Mouse (Mus musculus) thymus, adult 2 months (tissue): ENCODE results near the gene Ikzf3. TPM values are rescaled to one million over a fixed set of nuclear protein-coding genes. Genes with fewer than 3 reads are reported as not detected.

Source experiments
- DNase-seq: peaks from one replicate; pipeline ENCODE4 v3.0.0; 2021
- H3K27ac ChIP-seq: fragments of 200-500 bp; 2 replicates; pipeline ENCODE4 v1.5.1; 2012; ENCODE audit warnings: low read length, control low read depth; ENCODE audit not compliant: control insufficient read depth, insufficient read depth
- H3K27me3 ChIP-seq: fragments of 200-500 bp; 2 replicates; pipeline ENCODE4 v1.6.1; 2012; ENCODE audit warnings: mild to moderate bottlenecking, low read length, moderate library complexity, mixed read lengths; ENCODE audit not compliant: control insufficient read depth, insufficient read depth
- H3K36me3 ChIP-seq: fragments of 200-500 bp; 2 replicates; pipeline ENCODE4 v1.6.1; 2012; ENCODE audit warnings: mild to moderate bottlenecking, low read length, moderate library complexity; ENCODE audit not compliant: control insufficient read depth, insufficient read depth
- H3K4me1 ChIP-seq: fragments of 200-500 bp; replicated peaks from 2 replicates; pipeline ENCODE4 v1.6.1; 2012; ENCODE audit warnings: low read length; ENCODE audit not compliant: control insufficient read depth, insufficient read depth
- H3K4me3 ChIP-seq: fragments of 200-500 bp; 2 replicates; pipeline ENCODE4 v1.5.1; 2012; ENCODE audit warnings: mild to moderate bottlenecking, low read length, control low read depth, moderate library complexity; ENCODE audit not compliant: control insufficient read depth, insufficient read depth
- CTCF ChIP-seq: fragments of 200-500 bp; IDR thresholded peaks from 2 replicates; pipeline ENCODE4 v1.5.1; 2012; ENCODE audit warnings: mild to moderate bottlenecking, control low read depth, low read length, moderate library complexity, borderline replicate concordance; ENCODE audit not compliant: control insufficient read depth, poor library complexity, insufficient read depth; ENCODE audit errors: extremely low read depth
- POLR2A ChIP-seq: fragments of 200-500 bp; IDR thresholded peaks from 2 replicates; pipeline ENCODE4 v1.6.1; 2012; ENCODE audit warnings: mild to moderate bottlenecking, low read length, control low read depth, moderate library complexity; ENCODE audit not compliant: control insufficient read depth, poor library complexity, insufficient read depth; ENCODE audit errors: extremely low read depth
- WGBS: fragments of 180-500 bp; shearing (Covaris S2); methylation state at CpG from one replicate; pipeline ENCODE4 v1.1.7; 2018; 5-methylcytosine and 5-hydroxymethylcytosine counted together
- polyA plus RNA-seq: library from polyadenylated mRNA; depleted of rRNA; stranded (reverse); fragments of >200 nt; gene quantifications from 2 replicates; pipeline ENCODE4 v1.2.3, GENCODE M21; 2012; rRNA removed

The Ikzf3 gene
- polyA plus RNA-seq, 1 experiment = 143 TPM

DNA sequence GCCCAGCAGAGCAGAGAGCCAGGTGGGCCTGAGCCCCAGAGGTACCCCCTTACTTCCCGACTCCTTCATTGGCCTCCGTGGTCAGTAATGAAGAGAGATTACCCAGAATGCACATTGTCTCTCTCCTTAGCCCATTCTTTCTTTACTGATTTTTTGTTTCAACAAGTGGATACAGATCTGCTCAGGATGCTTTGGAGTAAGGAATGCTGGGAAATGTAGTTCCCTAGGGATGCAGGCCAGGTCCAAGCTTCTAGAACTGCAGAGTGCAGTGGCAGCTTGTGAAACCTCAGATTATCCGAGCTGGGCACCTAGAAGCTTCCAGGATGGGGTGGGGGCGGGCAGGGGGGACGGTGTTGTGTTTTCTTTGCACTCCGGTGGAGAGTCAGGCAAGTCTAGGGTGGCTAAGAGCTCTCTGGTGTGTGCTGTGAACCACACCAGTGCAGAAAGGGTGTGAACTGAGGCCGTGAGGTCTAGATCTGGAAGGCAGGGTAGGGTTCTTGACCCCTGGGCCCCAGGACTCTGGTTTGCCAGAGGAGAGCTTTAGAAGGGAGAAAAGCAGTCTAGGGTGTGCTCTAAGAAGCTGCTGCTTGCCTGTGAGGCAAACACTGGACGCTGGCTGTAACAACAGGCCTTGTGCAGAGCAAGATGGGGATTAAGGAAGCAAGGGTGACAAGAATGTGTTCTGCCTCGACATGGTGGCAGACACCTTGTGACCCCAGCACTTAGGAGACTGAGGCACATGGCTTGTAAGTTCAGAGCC lies 113.9 kb downstream of the Ikzf3 start:
- Histone ChIP-seq H3K4me1 (no peaks in the 10 kb centered on the region), H3K36me3 (no peaks in the 10 kb centered on the region), H3K27ac (no peak overlapping the region), H3K27me3 (no peaks in the 10 kb centered on the region), H3K4me3 (no peak overlapping the region)
- TF ChIP-seq POLR2A (no peak), CTCF (no peak)
- DNase-seq = no peak
- WGBS = 86% methylated on average over 9 of the region's 9 CpGs

DNA sequence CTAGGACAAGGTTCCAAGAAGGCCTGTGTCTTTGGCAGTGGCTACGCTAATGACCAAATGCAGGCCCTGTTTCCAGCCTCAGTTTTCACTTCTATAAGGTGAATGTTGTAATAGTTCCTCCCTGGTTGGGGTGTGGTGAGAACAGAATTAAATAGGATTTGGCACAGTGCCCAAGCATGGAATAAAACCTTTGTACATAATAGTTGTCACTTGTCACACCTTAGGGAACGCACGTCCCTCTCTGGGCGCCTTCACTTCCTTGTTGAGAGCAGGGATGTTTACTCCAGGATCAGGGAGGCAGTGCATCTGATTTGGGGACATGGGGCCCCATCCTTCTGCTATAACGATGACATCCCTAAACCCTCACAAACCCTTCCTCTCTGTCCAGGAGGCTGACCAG lies 117.4 kb downstream of the Ikzf3 start:
- Histone ChIP-seq H3K27ac (no peak overlapping the region), H3K4me1 (no peaks in the 10 kb centered on the region), H3K27me3 (no peaks in the 10 kb centered on the region), H3K36me3 (no peaks in the 10 kb centered on the region), H3K4me3 (no peak overlapping the region)
- no peak for TF ChIP-seq POLR2A
- no peak for TF ChIP-seq CTCF
- no peak for DNase-seq
- WGBS = 92% methylated on average over 5 of the region's 5 CpGs

DNA sequence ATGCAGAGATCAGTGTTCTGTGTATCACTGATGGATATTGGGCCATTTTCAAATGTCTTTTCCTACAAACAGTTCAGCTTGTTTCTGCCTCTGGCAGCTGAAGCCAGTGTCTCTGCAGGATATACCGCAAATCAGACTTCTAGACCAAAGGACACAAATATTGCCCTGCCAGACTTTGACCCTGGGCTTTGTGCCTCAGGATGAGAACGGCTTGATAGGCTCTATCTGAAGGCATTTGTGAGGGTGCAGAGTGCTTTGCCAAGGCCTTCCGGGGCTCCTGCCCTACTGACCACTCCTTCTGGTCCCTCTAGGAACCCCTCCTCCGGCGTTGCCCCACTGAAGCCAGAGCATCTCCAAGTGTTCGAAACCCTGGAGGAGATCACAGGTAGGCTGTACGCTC lies 119.2 kb downstream of the Ikzf3 start:
- Histone ChIP-seq H3K27ac (no peak overlapping the region), H3K36me3 (no peaks in the 10 kb centered on the region), H3K27me3 (no peaks in the 10 kb centered on the region), H3K4me1 (no peaks in the 10 kb centered on the region), H3K4me3 (no peak overlapping the region)
- DNase-seq = no peak
- TF ChIP-seq POLR2A (no peak), CTCF (no peak)
- WGBS = 94% methylated on average over 7 of the region's 7 CpGs

DNA sequence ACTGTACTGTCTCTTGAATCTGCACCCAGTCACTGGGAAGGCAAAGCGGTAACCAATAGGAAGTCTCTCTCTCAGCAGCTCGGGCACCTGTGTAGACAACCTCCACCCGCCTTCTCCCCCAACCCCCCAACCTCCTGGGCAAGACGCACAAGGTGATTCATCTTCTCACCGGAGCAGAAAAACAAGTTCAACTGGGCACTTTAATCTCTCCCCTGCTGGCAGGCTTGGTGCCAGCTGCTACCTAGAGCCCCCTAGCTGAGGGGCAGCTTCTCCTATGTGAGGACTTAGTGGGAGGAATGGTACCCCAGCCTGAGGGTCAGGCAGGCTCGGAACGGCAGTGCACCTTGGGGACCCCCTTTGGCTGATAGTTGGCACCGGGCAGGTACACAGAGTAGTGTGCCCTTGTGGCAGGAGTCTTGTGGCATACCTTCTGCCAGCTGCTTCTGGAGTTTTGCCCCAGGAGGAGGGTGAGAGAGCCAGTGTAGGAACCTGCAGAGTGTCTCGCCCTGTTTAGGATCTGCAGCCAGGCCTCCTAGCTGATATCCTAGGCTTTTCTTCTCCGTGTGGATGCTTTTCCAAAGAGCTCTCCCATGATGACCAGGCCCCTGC lies 126.8 kb downstream of the Ikzf3 start:
- WGBS = 85% methylated on average over 10 of the region's 10 CpGs
- no peak for DNase-seq
- TF ChIP-seq POLR2A = no peak
- TF ChIP-seq CTCF = no peak
- H3K36me3 ChIP-seq = no peaks in the 10 kb centered on the region
- H3K27ac ChIP-seq = no peak overlapping the region
- H3K27me3 ChIP-seq = no peaks in the 10 kb centered on the region; the same call in 1 of the 2 replicates
- H3K4me3 ChIP-seq = no peak overlapping the region
- H3K4me1 ChIP-seq = no peaks in the 10 kb centered on the region

DNA sequence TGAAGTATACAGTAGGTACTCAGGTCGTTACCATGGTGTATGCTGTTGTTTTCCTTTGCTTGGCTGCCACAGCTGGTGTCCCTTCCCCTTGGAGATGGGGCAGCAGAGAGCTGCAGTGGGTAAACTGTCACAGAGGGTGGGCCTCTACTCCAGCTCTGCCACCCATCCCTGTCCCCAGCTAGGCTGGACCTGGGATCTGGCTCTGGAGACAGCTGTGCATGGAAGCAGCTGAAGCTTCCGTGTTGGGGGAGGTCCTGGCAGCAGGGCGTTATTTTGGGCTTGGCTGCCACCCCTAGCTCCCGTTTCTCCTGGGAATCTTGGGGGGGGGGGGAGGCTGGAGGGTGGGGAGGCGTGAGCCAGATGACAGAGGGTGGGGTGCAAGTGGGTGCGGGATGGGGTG lies 127.6 kb downstream of the Ikzf3 start:
- 78% methylated on average over 6 of the region's 6 CpGs for WGBS
- DNase-seq = no peak
- no peaks in the 10 kb centered on the region; the same call in none of the 2 replicates for H3K27me3 ChIP-seq
- no peaks in the 10 kb centered on the region for H3K4me1 ChIP-seq
- no peak for TF ChIP-seq CTCF
- TF ChIP-seq POLR2A = no peak
- H3K4me3 ChIP-seq = no peak overlapping the region
- H3K27ac ChIP-seq = no peak overlapping the region
- no peaks in the 10 kb centered on the region for H3K36me3 ChIP-seq

DNA sequence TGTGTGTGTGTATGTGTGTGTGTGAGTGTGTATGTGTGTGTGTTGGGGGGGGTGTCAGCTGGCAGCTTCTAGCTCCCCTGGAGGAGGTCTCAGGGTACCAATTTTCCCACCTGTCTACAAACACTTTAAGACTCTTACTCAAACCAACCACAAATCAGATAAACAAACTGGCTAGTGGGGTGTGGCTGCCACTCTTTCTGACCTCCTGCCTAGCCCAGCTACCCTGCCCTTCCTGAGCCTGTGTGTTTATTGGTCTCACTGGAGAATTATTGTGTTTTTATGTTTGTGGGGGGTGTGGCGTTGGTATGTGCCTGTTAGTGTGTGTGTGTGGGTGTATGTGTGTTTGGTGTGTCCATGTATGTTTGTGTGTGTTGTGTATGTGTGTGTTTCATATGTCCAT lies 128.8 kb downstream of the Ikzf3 start:
- H3K36me3 ChIP-seq = no peaks in the 10 kb centered on the region
- TF ChIP-seq CTCF = no peak
- TF ChIP-seq POLR2A = no peak
- DNase-seq = no peak
- H3K27ac ChIP-seq = no peak overlapping the region
- H3K27me3 ChIP-seq = peaks cover 9% of the 10 kb centered on the region
- 83% methylated on average over 1 of the region's 1 CpGs for WGBS
- no peak overlapping the region for H3K4me3 ChIP-seq
- H3K4me1 ChIP-seq = peaks cover 5% of the 10 kb centered on the region; the same call in 1 of the 2 replicates

Other genes with a start within 250 kb of the Ikzf3 start
- gene Neurod2, start 216.4 kb downstream of the Ikzf3 start, polyA plus RNA-seq = 0.12 and 0.22 TPM in 2 replicates
- 5.9 and 11.5 TPM in 2 replicates for gene Ppp1r1b, start 197.6 kb downstream of the Ikzf3 start, polyA plus RNA-seq
- gene Stard3, start 187.7 kb downstream of the Ikzf3 start, polyA plus RNA-seq = 260 and 271 TPM in 2 replicates
- 9.9 and 83.8 TPM in 2 replicates for gene Tcap, start 162.2 kb downstream of the Ikzf3 start, polyA plus RNA-seq
- 0.77 and 1.3 TPM in 2 replicates for gene Pnmt, start 159.6 kb downstream of the Ikzf3 start, polyA plus RNA-seq
- 51.8 and 52.5 TPM in 2 replicates for gene Pgap3, start 145.5 kb downstream of the Ikzf3 start, polyA plus RNA-seq
- gene Erbb2, start 133.6 kb downstream of the Ikzf3 start, polyA plus RNA-seq = 6.0 and 6.6 TPM in 2 replicates
- gene Mien1, start 107.0 kb downstream of the Ikzf3 start, polyA plus RNA-seq = 70.5 and 96.7 TPM in 2 replicates
- 6.7 and 6.8 TPM in 2 replicates for gene Grb7, start 99.6 kb downstream of the Ikzf3 start, polyA plus RNA-seq
- 1.1 and 1.2 TPM in 2 replicates for gene Zpbp2, start 5.1 kb upstream of the Ikzf3 start, polyA plus RNA-seq
- 66.8 and 74.6 TPM in 2 replicates for gene Ormdl3, start 41.3 kb upstream of the Ikzf3 start, polyA plus RNA-seq
- not detected in 2 replicates for gene Lrrc3c, start 52.3 kb upstream of the Ikzf3 start, polyA plus RNA-seq
- not detected in 2 replicates for gene Gm12355, start 79.6 kb upstream of the Ikzf3 start, polyA plus RNA-seq
- 0.74 and 1.1 TPM in 2 replicates for gene Gsdma3, start 80.3 kb upstream of the Ikzf3 start, polyA plus RNA-seq
- gene Gsdma2, start 100.7 kb upstream of the Ikzf3 start, polyA plus RNA-seq = 0.17 and 0.81 TPM in 2 replicates
- 0.71 and 0.75 TPM in 2 replicates for gene Gsdma, start 118.3 kb upstream of the Ikzf3 start, polyA plus RNA-seq
- 293 and 303 TPM in 2 replicates for gene Psmd3, start 136.5 kb upstream of the Ikzf3 start, polyA plus RNA-seq
- 0.14 and 0.22 TPM in 2 replicates for gene Csf3, start 155.2 kb upstream of the Ikzf3 start, polyA plus RNA-seq
- 179 and 196 TPM in 2 replicates for gene Med24, start 183.4 kb upstream of the Ikzf3 start, polyA plus RNA-seq
- 36.8 and 41.5 TPM in 2 replicates for gene Thra, start 194.6 kb upstream of the Ikzf3 start, polyA plus RNA-seq
- gene Nr1d1, start 229.3 kb upstream of the Ikzf3 start, polyA plus RNA-seq = 34.4 and 37.7 TPM in 2 replicates
- gene Msl1, start 249.5 kb upstream of the Ikzf3 start, polyA plus RNA-seq = 50.3 and 66.0 TPM in 2 replicates